Mouse (Mus musculus) v-Abl transformed pro-B cells (cell line): ENCODE data around the gene 1700025C18Rik.

Experiments
- in situ Hi-C, 2 experiments: fragments of 400-800 bp; cut with MboI; formaldehyde crosslinking; loops; one replicate each; pipeline ENCODE4 v1.15.1; 2025; ENCODE audit not compliant: unreplicated experiment in 2 of 2

Gene 1700025C18Rik

DNA sequence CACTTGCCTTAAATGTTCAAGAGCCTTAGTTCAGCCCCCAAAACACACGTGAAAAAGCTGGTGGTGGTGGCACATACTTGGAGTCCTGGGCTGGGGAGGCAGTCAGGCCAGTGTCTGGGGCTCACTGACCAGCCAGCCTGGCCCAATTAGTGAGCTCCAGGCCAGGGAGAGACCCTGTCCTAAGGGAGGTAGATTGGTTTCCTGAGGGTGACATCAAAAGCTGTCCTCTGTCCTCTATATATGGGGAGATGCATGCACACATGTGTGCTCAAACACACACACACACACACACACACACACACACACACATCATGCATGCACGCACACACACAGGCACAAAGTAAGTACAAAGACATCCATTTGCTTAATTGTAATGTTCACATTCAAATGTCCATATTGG is 46.8 kb downstream of the 1700025C18Rik start:
- in situ Hi-C loops = loop anchor here in 1 of 2 experiments (10.0 kb wide), 1 partner anchor 119 kb away; no protein-coding TSS in a partner anchor

DNA sequence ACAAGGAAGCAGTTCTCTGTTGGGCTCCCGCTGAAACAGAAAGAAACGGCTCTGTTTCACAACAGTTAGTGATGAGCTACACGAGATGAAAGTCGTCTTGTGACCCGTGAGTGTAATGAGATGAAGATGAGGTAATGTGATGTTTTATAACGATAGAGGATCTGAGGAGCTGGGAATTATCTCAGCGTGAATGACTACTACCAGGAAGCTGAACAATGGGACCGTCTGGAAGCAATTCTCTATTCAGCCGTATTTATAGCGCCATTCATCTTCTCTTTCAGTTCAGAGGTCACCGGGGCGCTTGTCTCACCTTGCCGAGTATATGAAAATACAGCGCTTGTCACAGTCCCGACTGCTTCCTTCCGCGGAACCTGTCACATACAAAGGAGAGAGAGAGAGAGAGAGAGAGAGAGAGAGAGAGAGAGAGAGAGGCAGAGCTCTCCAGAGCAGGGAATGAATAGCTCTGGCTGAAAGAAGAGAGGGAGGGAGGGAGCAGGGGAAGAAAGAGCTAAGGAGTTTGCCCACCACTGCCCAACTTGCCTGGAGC is 47.4 kb downstream of the 1700025C18Rik start:
- in situ Hi-C loops = loop anchor here in 1 of 2 experiments (10.0 kb wide), 1 partner anchor 118 kb away; no protein-coding TSS in a partner anchor

DNA sequence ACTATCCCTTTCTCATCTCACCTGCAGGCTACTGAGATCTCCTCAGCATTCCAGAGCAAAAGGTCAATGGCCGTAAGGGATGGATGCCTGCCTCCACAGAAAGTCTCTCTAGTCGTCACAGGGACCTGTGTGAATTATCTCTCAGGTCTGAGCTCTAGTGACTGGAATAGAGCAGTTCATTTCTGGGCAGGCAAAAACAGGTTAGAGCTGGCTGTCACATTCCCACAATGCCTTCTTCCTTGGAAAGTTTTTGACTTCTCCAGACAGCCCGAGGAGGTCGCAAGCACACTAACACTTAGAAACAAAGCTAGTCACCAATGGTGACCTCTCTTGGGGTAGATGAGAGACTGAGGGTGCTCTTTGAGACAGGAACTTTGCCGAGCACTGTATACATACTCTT is 48.4 kb downstream of the 1700025C18Rik start:
- in situ Hi-C loops = loop anchor here in 1 of 2 experiments (10.0 kb wide), 1 partner anchor 117 kb away; no protein-coding TSS in a partner anchor

DNA sequence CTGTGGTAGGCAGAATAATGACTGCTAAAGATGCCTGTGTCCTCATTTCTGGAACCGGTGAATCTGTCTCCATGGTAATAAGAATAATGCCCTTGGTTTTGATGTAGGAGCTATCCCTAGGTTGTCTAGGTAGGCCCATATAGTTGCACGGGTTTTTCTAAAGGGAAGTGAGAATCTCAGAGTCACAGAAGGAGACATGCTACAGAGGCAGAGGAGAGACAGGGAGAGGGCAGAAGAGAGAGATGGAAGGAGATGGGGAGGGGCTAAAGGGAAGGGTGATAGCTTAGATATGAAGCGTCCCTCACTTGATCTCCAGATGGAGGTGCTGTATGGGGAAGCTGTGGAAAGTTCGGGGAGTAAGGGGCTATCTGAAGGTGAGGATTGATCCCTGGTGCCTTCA is 53.1 kb downstream of the 1700025C18Rik start:
- in situ Hi-C loops = no loop called here

GRCm38 (mm10) chr2:165035058-165035431 is 55.5 kb downstream of the 1700025C18Rik start:
- in situ Hi-C loops = no loop called here

GRCm38 (mm10) chr2:165034131-165035057 is 56.2 kb downstream of the 1700025C18Rik start, which contains the start of gene Ncoa5:
Ncoa5 (minus strand) TSS chr2:165034867.
- in situ Hi-C loops = no loop called here

GRCm38 (mm10) chr2:165033306-165033705 is 57.2 kb downstream of the 1700025C18Rik start:
- in situ Hi-C loops = no loop called here

GRCm38 (mm10) chr2:165032533-165032932 is 58.0 kb downstream of the 1700025C18Rik start:
- in situ Hi-C loops = no loop called here
